In the genomic region with DNA sequence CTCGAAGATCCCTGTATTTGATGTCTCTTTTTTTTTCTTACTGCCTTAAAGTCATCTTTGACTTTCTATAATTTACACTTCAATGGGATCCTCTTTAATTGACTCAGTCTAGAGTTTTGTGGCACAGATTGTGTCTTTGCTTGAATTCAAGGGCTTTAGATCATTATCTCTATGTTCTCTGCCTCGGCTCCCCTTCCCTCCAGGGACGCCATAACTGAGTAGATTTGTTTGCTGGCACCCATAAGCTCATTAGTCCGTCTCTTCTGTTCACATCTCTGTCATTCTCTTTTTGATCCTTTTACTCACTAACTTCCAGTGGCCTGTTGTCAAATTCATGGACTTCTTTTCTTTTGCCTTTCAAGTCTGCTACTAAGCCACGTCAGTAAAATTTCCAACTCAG, we compare ENCODE assay signal across 26 mouse cellular contexts.
"Had no signal": no experiment of that assay in that cellular context is flagged by ENCODE, and none has a peak within 500 bp of the region (broad histone marks: within the 10 kb centered on the region; RNA-seq: fewer than 3 reads in every experiment).

No protein-coding gene starts in this region.

- H3K27ac ChIP-seq: embryonic facial prominence, embryonic 10.5 days; embryonic facial prominence, embryonic 12.5 days; embryonic facial prominence, embryonic 13.5 days; embryonic facial prominence, embryonic 15.5 days; forebrain, embryonic 10.5 days; forebrain, embryonic 12.5 days; forebrain, embryonic 15.5 days; gastrocnemius, adult 2 months; heart, adult 2 months had no signal

- H3K4me2 ChIP-seq: embryonic facial prominence, embryonic 12.5 days; embryonic facial prominence, embryonic 13.5 days; embryonic facial prominence, embryonic 15.5 days; forebrain, embryonic 12.5 days; forebrain, embryonic 15.5 days had no signal

- ATAC-seq: forebrain, embryonic 14.5 days; forebrain, embryonic 15.5 days; forebrain, embryonic 16.5 days had no signal

- H3K9me3 ChIP-seq: embryonic facial prominence, embryonic 10.5 days; embryonic facial prominence, embryonic 12.5 days; embryonic facial prominence, embryonic 13.5 days; embryonic facial prominence, embryonic 15.5 days; forebrain, embryonic 10.5 days; forebrain, embryonic 12.5 days; forebrain, embryonic 15.5 days had no signal

- H3K4me3 ChIP-seq: embryonic facial prominence, embryonic 10.5 days; embryonic facial prominence, embryonic 12.5 days; embryonic facial prominence, embryonic 13.5 days; embryonic facial prominence, embryonic 15.5 days; erythroblast, embryonic 14.5 days; forebrain, embryonic 10.5 days; forebrain, embryonic 12.5 days; forebrain, embryonic 15.5 days; gastrocnemius, adult 2 months; heart, adult 2 months had no signal

- H3K9ac ChIP-seq: embryonic facial prominence, embryonic 12.5 days; embryonic facial prominence, embryonic 13.5 days; embryonic facial prominence, embryonic 15.5 days; forebrain, embryonic 12.5 days; forebrain, embryonic 15.5 days had no signal

- DNase-seq: cerebellum, adult 8-10 months; cerebellum, adult 9-10 months; cerebellum, adult 9-11 months; cerebellum, postnatal 10 days; cerebellum, postnatal 14 days; cerebellum, postnatal 25 days; cerebellum, postnatal 36 days; embryo, embryonic 11 days; gastrocnemius, adult 2 months; gastrocnemius, postnatal 10 days; gastrocnemius, postnatal 14 days; gastrocnemius, postnatal 25 days; gastrocnemius, postnatal 36 days; heart, adult 11 months; heart, adult 18-20 months; heart, adult 2 months had no signal

- H3K36me3 ChIP-seq: embryonic facial prominence, embryonic 10.5 days; embryonic facial prominence, embryonic 12.5 days; embryonic facial prominence, embryonic 13.5 days; embryonic facial prominence, embryonic 15.5 days; forebrain, embryonic 10.5 days; forebrain, embryonic 12.5 days; forebrain, embryonic 15.5 days had no signal

- H3K27me3 ChIP-seq: embryonic facial prominence, embryonic 12.5 days; embryonic facial prominence, embryonic 13.5 days; embryonic facial prominence, embryonic 15.5 days; forebrain, embryonic 12.5 days; forebrain, embryonic 15.5 days had no signal

- H3K4me1 ChIP-seq: embryonic facial prominence, embryonic 15.5 days; forebrain, embryonic 10.5 days; forebrain, embryonic 12.5 days had no signal
